Mouse (Mus musculus): Measurements from ENCODE around the gene Abca14. TPM values are rescaled to one million over a fixed set of nuclear protein-coding genes. Genes with fewer than 3 reads are reported as not detected.

Gene Abca14
- not detected in 2 replicates for polyA plus RNA-seq (2012; rRNA removed)

GRCm38 (mm10) chr7:120203789-120204188, at the start of gene Abca14:
Gene Abca14, plus strand, starts transcription at chr7:120203961.

GRCm38 (mm10) chr7:120173603-120174244, 30.0 kb upstream of the Abca14 start, which contains the start of gene Anks4b:
Gene Anks4b, plus strand, starts transcription at chr7:120173858.

GRCm38 (mm10) chr7:120201771-120202170, 2.0 kb upstream of the Abca14 start, which contains the start of gene Crym:
Gene Crym, minus strand, starts transcription at chr7:120202111.

GRCm38 (mm10) chr7:120328087-120328793, 124.5 kb downstream of the Abca14 start, which contains the start of gene Abca15:
Gene Abca15, plus strand, starts transcription at chr7:120328670.

Other genes starting within 250 kb of the Abca14 start
- gene Dnah3, start 108.7 kb upstream of the Abca14 start, polyA plus RNA-seq (2012; rRNA removed): not detected in 2 replicates
- 6.8 and 8.2 TPM in 2 replicates for gene Tmem159, start 101.6 kb upstream of the Abca14 start, polyA plus RNA-seq (2012; rRNA removed)
- 0.02 TPM in 1 of 2 replicates, not detected in the other for gene Zp2, start 58.7 kb upstream of the Abca14 start, polyA plus RNA-seq (2012; rRNA removed)
- gene Anks4b, start 30.1 kb upstream of the Abca14 start, polyA plus RNA-seq (2012; rRNA removed): 0.27 and 0.60 TPM in 2 replicates
- gene Crym, start 1.9 kb upstream of the Abca14 start, polyA plus RNA-seq (2012; rRNA removed): 0.49 and 0.74 TPM in 2 replicates
- gene Abca15, start 124.7 kb downstream of the Abca14 start, polyA plus RNA-seq (2012; rRNA removed): not detected in 2 replicates
- not detected in 2 replicates for gene Abca16, start 205.7 kb downstream of the Abca14 start, polyA plus RNA-seq (2012; rRNA removed)

Data from stomach, adult 2 months (tissue).